In genomic region chr9:14103538-14103937, GRCm38 (mm10) we compare ENCODE assay signal across 13 mouse cellular contexts.
"Had no signal": no experiment of that assay in that cellular context is flagged by ENCODE, and none has a peak within 500 bp of the region (broad histone marks: within the 10 kb centered on the region; RNA-seq: fewer than 3 reads in every experiment).

No protein-coding gene starts in this region.

- DNase-seq: kidney, adult 8-10 months; kidney, postnatal 25 days; liver, embryonic 13.5 days; liver, postnatal 0 days; lung, postnatal 14 days; right cerebral cortex, postnatal 14 days; thymus, adult 18-20 months had no signal

- H3K36me3 ChIP-seq: limb, embryonic 15.5 days; liver, embryonic 13.5 days; lung, embryonic 15.5 days; midbrain, embryonic 13.5 days; neural tube, embryonic 13.5 days had no signal

- H3K9ac ChIP-seq: limb, embryonic 15.5 days; liver, embryonic 13.5 days; liver, postnatal 0 days; lung, embryonic 15.5 days; midbrain, embryonic 13.5 days; neural tube, embryonic 13.5 days had no signal

- H3K27ac ChIP-seq: limb, embryonic 15.5 days; liver, embryonic 13.5 days; lung, embryonic 15.5 days; macrophage; midbrain, embryonic 13.5 days; neural tube, embryonic 13.5 days had no signal

- H3K4me2 ChIP-seq: limb, embryonic 15.5 days; liver, embryonic 13.5 days; lung, embryonic 15.5 days; midbrain, embryonic 13.5 days; neural tube, embryonic 13.5 days had no signal

- ATAC-seq: intestine, embryonic 16.5 days; liver, postnatal 0 days; midbrain, embryonic 13.5 days had no signal

- H3K9me3 ChIP-seq: limb, embryonic 15.5 days; liver, embryonic 13.5 days; lung, embryonic 15.5 days; midbrain, embryonic 13.5 days; neural tube, embryonic 13.5 days had no signal

- H3K4me3 ChIP-seq: limb, embryonic 15.5 days; liver, embryonic 13.5 days; lung, embryonic 15.5 days; midbrain, embryonic 13.5 days; neural tube, embryonic 13.5 days had no signal

- H3K27me3 ChIP-seq: limb, embryonic 15.5 days; liver, embryonic 13.5 days; lung, embryonic 15.5 days; midbrain, embryonic 13.5 days; neural tube, embryonic 13.5 days had no signal

- H3K4me1 ChIP-seq: limb, embryonic 15.5 days; liver, embryonic 13.5 days; midbrain, embryonic 13.5 days; neural tube, embryonic 13.5 days had no signal
